Mouse (Mus musculus): ENCODE data around the gene Senp6. TPM values are rescaled to one million over a fixed set of nuclear protein-coding genes. Genes with fewer than 3 reads are reported as not detected.
A peak's percentile ranks its signal among the peaks of the same experiment; 100 is the strongest.

Senp6 gene
- polyA plus RNA-seq, 1 experiment from 2014 or later = 52.1 TPM

DNA sequence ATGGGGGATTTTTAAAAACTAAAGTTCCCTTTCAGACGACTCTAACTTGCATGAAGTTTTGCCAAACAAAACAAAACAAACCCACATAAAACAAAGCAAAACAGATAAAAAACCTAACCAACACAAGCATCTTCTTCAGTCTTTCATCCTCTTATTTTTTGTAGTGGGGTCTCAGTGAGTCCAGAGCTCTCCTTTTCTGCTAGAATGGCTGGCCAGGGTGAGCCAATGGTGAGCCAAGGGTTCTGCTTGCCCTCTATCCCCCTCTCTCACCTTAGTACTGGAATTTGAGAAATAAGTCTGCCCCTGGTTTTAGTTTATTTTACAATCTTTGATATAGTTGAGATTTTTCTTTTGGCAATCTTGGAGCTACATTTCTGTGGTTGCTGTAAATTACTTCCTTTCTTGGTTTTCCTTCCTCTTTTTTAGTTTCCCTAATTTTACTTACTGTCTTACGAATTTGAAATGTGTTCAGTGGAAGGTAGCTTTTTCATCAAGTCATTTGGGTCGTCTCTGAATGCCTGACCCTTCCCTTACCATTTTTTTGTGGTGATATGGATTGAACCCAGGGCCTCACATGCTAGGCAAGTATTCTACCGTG, 96.5 kb downstream of the Senp6 start:
- ATAC-seq (ENCODE audit: insufficient read depth, low FRiP score, low read depth) = no peak
- H3K9me3 ChIP-seq = no peaks in the 10 kb centered on the region
- 79% methylated on average over 4 of the region's 4 CpGs for WGBS

DNA sequence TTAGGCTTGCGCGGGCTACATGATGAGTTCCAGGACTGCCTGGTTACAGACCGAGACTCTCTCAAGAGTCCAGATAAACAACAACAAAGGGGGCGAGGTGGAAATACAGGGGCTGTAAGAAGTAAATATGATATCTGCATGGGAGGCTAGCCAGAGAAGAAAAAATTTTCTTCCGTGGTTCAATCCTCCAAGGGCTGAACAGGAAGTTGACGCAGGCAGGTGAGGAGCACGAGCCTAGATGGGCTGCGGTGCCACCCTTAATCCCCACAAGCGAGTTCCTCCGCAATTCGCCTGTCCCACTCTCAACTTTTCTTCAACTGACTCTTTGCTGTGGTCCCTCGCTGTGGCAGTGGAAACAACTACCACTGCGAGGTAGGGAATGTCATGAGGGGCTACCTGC, 97.5 kb downstream of the Senp6 start:
- H3K4me2 ChIP-seq = peak overlapping the region; percentile 73
- no peak overlapping the region for H3K9ac ChIP-seq
- ATAC-seq (ENCODE audit: insufficient read depth, low FRiP score, low read depth) = peak; percentile 8
- WGBS = 2% methylated on average over 13 of the region's 13 CpGs
- peaks cover 3% of the 10 kb centered on the region; the same call in 1 of the 2 replicates for H3K4me1 ChIP-seq
- H3K27me3 ChIP-seq (replicated peaks) = no peaks in the 10 kb centered on the region
- H3K27ac ChIP-seq = peak overlapping the region; percentile 65; the same call in 1 of the 2 replicates
- peak overlapping the region; percentile 90 for H3K4me3 ChIP-seq (replicated peaks)
- H3K36me3 ChIP-seq = no peaks in the 10 kb centered on the region
- H3K9me3 ChIP-seq = no peaks in the 10 kb centered on the region

More for the DNA sequence above, 96.5 kb downstream of the Senp6 start:
- Histone ChIP-seq H3K4me3 (replicated peaks) (no peak overlapping the region), H3K27ac (no peak overlapping the region), H3K9ac (no peak overlapping the region), H3K4me1 (peaks cover 6% of the 10 kb centered on the region; the same call in 1 of the 2 replicates), H3K27me3 (replicated peaks) (no peaks in the 10 kb centered on the region), H3K36me3 (no peaks in the 10 kb centered on the region), H3K4me2 (no peak overlapping the region)

DNA sequence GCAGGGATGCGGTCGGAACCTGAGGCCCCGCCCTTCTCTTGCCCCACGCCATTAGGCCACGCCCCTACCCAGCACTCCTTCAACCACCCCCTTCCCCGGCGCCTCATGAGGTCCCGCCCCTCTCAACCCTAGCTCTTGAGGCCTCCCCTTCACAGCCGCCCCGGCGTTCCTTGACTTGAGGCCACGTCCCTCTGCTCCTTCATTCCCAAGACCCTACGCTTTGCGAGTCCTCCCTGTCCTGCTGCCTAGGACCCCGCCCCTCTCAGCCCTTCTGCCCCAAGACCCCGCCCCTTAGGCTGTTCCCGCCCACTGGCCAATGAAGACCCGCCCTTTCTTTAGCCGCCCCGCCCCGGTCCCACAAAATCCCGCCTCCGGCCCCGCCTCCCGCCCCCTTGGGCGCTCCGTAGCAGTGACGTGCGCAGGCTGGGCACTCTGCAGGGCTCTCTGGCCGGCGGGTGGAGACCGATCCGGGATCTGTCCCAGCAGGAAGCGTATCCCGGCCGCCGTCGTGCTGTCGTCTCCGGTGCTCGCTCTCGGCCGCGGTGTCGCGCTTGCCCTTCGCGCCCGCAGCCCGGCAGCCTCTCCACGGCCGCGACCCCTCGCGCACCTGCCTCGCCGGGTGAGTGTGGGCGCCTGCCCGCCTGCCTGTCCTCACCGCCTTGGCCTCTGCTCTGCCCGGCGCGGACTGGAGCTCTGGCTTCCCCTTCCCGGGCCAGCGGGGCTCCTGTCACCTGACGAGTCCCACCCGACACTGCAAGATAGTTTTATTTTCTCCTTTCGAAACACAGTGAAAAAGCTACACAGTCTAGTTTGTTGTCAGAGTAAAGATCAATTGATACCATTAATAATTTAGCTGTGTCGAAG, 98.1 kb downstream of the Senp6 start, which contains the start of gene Myo6:
Gene Myo6 (plus strand): TSS at position 421 of the 864 bp plus-strand sequence.
- peak; percentile 97 for ATAC-seq (ENCODE audit: insufficient read depth, low FRiP score, low read depth)
- H3K27ac ChIP-seq = peak within 1 kb of the TSS; percentile 93
- peak within 1 kb of the TSS; percentile 73 for H3K4me2 ChIP-seq
- WGBS = under 1% methylated on average over 69 of the region's 69 CpGs
- H3K4me3 ChIP-seq (replicated peaks) = peak within 1 kb of the TSS; percentile 90
- no peaks in the 10 kb centered on the region for H3K36me3 ChIP-seq
- peaks cover 3% of the 10 kb centered on the region; the same call in 1 of the 2 replicates for H3K4me1 ChIP-seq
- H3K9me3 ChIP-seq = no peaks in the 10 kb centered on the region
- peak within 1 kb of the TSS; percentile 70 for H3K9ac ChIP-seq
- no peaks in the 10 kb centered on the region for H3K27me3 ChIP-seq (replicated peaks)

DNA sequence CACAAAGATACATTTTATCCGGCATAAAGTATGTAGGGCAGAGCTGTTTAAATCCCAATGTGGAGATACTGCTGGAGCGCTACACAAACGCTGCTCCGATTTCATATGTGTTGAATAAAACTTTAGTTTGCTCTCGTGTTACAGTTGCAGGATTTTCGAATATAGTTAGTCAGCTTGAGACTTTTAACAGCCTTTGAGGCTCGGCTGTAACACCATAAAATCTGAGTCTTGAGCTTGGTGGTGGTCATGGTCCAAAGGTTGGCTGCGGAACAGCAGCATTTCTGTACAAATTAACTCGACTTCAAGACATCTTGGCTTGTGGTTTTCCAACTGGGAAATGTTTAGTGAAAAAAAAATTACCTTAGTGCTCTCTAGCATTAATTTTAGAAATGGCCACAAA, 99.0 kb downstream of the Senp6 start:
- no peak for ATAC-seq (ENCODE audit: insufficient read depth, low FRiP score, low read depth)
- Histone ChIP-seq H3K4me2 (peak overlapping the region; percentile 73), H3K9me3 (no peaks in the 10 kb centered on the region), H3K4me3 (replicated peaks) (peak overlapping the region; percentile 90), H3K27me3 (replicated peaks) (no peaks in the 10 kb centered on the region), H3K27ac (peak overlapping the region; percentile 71), H3K9ac (no peak overlapping the region), H3K36me3 (no peaks in the 10 kb centered on the region), H3K4me1 (peaks cover 3% of the 10 kb centered on the region; the same call in 1 of the 2 replicates)
- WGBS = 18% methylated on average over 9 of the region's 9 CpGs

DNA sequence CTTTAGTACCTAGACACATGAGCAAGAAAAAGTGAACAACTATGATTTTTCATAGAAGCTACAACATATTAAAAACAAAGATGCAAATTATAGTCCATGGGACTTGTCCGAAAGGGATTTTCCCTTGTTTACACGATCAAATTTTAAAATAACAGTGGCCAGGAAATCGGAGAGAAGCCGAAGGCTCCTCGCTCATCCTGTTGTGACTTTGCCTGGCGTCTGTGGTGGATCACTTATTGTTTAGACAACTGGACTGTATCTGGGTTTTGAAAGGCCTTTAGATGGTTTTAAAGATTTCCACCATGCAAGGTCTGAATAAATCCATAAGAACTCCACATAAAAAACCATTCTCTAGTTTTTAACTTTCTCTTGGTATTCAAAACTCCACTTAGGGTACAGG, 99.7 kb downstream of the Senp6 start:
- Histone ChIP-seq H3K36me3 (no peaks in the 10 kb centered on the region), H3K9me3 (no peaks in the 10 kb centered on the region), H3K27ac (peak overlapping the region; percentile 61; the same call in 1 of the 2 replicates), H3K4me3 (replicated peaks) (peak overlapping the region; percentile 30), H3K4me1 (peaks cover 3% of the 10 kb centered on the region; the same call in 1 of the 2 replicates), H3K9ac (no peak overlapping the region), H3K4me2 (peak overlapping the region; percentile 73), H3K27me3 (replicated peaks) (no peaks in the 10 kb centered on the region)
- WGBS = 37% methylated on average over 6 of the region's 6 CpGs
- ATAC-seq (ENCODE audit: insufficient read depth, low FRiP score, low read depth) = no peak

DNA sequence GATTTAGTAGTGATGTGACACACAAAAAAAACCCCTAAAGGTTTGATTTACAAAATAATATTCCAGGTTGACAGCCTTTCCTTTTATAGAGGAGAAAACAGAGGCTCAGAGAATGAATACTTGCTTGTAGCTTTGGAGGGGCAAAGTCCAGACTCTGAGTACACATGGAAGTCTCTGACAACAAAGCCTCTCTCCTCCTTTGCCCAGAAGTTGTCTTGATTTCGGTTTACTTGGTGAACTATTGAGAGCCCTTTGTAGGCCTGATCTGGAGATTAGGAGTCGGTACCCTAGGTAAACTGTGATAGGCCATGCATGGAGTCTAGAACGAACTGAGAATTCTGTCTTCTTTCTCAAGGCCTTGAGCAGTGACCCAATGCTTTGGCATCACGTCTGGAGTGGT, 100.4 kb downstream of the Senp6 start:
- ATAC-seq (ENCODE audit: insufficient read depth, low FRiP score, low read depth) = no peak
- H3K9me3 ChIP-seq = no peaks in the 10 kb centered on the region
- H3K4me1 ChIP-seq = peaks cover 3% of the 10 kb centered on the region; the same call in 1 of the 2 replicates
- H3K9ac ChIP-seq = no peak overlapping the region
- peak overlapping the region; percentile 73 for H3K4me2 ChIP-seq
- 47% methylated on average over 4 of the region's 4 CpGs for WGBS
- no peak overlapping the region; the same call in 1 of the 2 replicates for H3K27ac ChIP-seq
- H3K27me3 ChIP-seq (replicated peaks) = no peaks in the 10 kb centered on the region
- no peak overlapping the region for H3K4me3 ChIP-seq (replicated peaks)
- no peaks in the 10 kb centered on the region for H3K36me3 ChIP-seq

DNA sequence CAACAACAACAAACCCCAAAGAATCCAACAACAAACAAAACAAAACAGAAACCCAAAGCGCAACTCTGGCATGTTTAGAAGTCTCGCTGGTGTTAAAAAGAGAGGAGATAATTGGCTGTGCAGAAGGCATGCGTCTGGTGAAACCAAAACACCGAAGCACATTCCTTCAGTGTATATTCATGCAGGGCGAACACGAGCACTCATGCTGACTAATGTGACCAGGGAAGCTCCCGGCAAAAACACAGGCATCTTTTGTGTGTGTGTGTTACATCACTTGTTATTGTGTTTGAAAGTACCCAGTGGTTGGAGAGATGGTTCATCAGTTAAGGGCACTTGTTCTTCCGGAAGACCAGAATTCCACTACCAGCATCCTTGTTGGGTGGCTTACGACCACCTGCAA, 102.8 kb downstream of the Senp6 start:
- Histone ChIP-seq H3K27me3 (replicated peaks) (no peaks in the 10 kb centered on the region), H3K9me3 (no peaks in the 10 kb centered on the region), H3K36me3 (0 out of 2 replicates have a peak, but pooled peaks cover under 1% of the 10 kb centered on the region), H3K4me3 (replicated peaks) (no peak overlapping the region), H3K9ac (no peak overlapping the region), H3K4me2 (no peak overlapping the region), H3K27ac (no peak overlapping the region), H3K4me1 (peaks cover 3% of the 10 kb centered on the region; the same call in 1 of the 2 replicates)
- no peak for ATAC-seq (ENCODE audit: insufficient read depth, low FRiP score, low read depth)
- 86% methylated on average over 9 of the region's 9 CpGs for WGBS

DNA sequence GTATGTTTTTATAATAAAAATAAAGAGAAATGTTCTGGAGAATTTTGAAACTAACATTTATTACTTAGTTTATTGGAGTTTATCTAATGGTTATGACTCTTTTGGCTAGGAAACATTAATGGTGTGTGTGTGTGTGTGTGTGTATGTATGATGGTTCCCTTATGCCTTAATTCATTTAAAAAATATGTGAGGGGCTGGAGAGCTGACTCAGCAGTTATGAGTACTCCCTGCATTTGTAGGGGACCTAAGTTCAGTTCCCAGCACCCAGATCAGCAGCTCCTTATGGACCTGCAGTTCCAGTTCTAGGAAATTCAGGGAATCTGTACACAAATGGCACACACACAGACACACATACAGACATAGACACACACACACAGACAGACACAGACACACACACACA, 104.5 kb downstream of the Senp6 start:
- no peak overlapping the region for H3K27ac ChIP-seq
- no peak for ATAC-seq (ENCODE audit: insufficient read depth, low FRiP score, low read depth)
- H3K9me3 ChIP-seq = no peaks in the 10 kb centered on the region
- H3K4me3 ChIP-seq (replicated peaks) = no peak overlapping the region
- H3K4me2 ChIP-seq = no peak overlapping the region
- no peaks in the 10 kb centered on the region for H3K27me3 ChIP-seq (replicated peaks)
- 0 out of 2 replicates have a peak, but pooled peaks cover 3% of the 10 kb centered on the region for H3K36me3 ChIP-seq
- no peak overlapping the region for H3K9ac ChIP-seq
- peaks cover 3% of the 10 kb centered on the region; the same call in 1 of the 2 replicates for H3K4me1 ChIP-seq

DNA sequence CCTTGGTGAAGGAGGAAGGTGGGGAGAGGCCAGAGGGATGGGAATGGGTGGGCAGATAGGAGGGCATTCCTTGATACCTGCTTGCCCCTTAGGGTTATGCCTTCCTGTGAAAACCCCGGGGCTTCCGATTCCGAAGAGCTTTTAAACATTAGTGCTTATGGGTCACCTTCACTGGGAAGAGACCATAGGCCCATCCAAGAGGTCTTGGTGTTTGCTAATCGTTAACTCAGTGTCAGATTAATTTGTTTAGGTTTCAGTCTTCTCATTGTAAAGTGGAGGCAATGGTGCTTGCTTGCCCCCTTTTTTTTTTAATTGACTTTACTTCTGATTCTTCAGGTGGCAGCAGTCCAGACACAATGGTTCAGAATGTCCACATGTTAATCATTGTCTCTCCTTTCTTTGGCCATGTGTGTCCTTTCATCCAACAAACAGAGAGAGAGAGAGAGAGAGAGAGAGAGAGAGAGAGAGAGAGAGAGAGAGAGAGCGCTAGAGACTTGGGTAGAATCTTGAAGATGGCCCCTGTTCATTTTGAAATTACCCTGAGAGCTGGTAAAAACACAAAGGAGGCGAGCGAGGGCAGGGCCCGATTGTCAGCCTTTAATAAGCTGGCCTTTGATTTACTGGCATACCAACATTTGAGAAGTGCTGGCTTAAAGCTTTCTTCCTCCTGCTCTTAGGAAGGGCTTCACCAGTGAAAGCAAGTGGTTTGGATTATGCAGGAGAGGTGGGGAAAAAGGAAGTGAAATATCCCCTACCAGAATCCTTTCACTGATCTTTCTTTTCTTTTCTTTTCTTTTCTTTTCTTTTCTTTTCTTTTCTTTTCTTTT, 105.9 kb downstream of the Senp6 start:
- Histone ChIP-seq H3K27ac (no peak overlapping the region), H3K36me3 (0 out of 2 replicates have a peak, but pooled peaks cover 3% of the 10 kb centered on the region), H3K4me2 (no peak overlapping the region), H3K9me3 (no peaks in the 10 kb centered on the region), H3K27me3 (replicated peaks) (no peaks in the 10 kb centered on the region), H3K4me3 (replicated peaks) (no peak overlapping the region), H3K4me1 (peaks cover 8% of the 10 kb centered on the region), H3K9ac (no peak overlapping the region)
- 61% methylated on average over 8 of the region's 8 CpGs for WGBS
- ATAC-seq (ENCODE audit: insufficient read depth, low FRiP score, low read depth) = no peak

DNA sequence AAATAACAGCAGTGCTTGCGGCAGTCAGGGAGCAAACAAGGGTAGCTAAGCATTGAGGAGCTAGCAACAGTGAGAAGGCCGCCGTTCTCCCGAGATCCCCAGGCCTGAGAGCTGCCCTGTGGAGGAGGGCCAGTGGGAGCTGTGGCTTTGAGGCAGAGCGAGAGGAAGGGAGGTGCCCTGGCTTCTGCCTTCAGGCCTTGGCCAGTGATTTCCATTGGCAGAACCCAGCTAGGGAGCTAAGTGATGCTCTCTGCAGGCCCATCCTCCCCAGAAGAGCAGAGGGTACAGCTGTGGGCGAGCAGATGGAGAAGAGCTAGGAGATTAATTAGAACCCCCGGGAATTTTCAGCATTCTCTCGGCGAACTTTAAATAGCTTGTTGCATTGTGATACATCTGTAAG, 106.9 kb downstream of the Senp6 start:
- Histone ChIP-seq H3K9me3 (no peaks in the 10 kb centered on the region), H3K9ac (no peak overlapping the region), H3K27me3 (replicated peaks) (no peaks in the 10 kb centered on the region), H3K4me2 (no peak overlapping the region), H3K4me3 (replicated peaks) (no peak overlapping the region), H3K4me1 (peaks cover 8% of the 10 kb centered on the region), H3K27ac (no peak overlapping the region), H3K36me3 (0 out of 2 replicates have a peak, but pooled peaks cover 3% of the 10 kb centered on the region)
- no peak for ATAC-seq (ENCODE audit: insufficient read depth, low FRiP score, low read depth)
- 60% methylated on average over 9 of the region's 9 CpGs for WGBS

DNA sequence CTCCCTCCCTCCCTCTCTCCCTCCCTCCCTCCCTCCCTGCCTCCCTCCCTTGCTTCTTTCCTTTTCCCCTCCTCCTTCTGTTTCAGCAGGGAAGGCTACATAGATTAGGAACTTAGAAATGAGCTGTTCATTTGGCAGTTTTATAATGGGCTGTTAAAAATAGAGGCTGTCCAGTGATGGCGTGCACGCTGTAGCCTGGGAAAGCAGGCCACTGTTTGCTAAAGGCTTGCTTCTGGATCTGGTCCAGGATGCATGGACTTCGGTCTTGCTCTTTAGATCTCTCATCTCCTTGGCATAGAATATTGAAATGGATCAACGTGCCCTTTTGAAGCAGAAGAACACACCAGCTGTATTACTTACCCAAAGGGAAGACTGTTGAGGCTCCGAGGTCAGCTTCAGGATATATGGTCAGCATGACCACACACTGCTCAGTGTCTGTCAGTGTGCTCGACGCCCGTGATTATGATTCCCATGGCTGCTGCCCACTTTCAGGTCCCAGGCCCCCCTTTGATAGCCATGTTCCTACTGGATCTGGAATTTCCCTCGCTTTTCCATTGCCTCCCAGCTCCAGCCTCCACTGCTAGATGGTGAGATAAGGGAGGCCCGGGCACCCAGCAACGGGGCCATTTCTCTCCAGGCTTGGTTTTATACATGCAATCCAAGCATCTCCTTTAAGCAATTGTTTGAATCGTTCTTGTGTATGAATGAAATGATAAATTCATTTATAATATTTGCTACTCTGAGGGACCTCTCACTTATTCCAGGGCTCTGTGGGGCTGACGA, 110.2 kb downstream of the Senp6 start:
- WGBS = 47% methylated on average over 13 of the region's 13 CpGs
- peak overlapping the region; percentile 57 for H3K27ac ChIP-seq
- H3K9ac ChIP-seq = no peak overlapping the region
- peaks cover 8% of the 10 kb centered on the region for H3K4me1 ChIP-seq
- ATAC-seq (ENCODE audit: insufficient read depth, low FRiP score, low read depth) = peak; percentile 78
- H3K36me3 ChIP-seq = 0 out of 2 replicates have a peak, but pooled peaks cover 3% of the 10 kb centered on the region
- H3K9me3 ChIP-seq = no peaks in the 10 kb centered on the region
- H3K4me3 ChIP-seq (replicated peaks) = no peak overlapping the region
- H3K27me3 ChIP-seq (replicated peaks) = no peaks in the 10 kb centered on the region
- no peak overlapping the region for H3K4me2 ChIP-seq
